Mouse (Mus musculus): ENCODE data around the gene Gipc2. TPM values are rescaled to one million over a fixed set of nuclear protein-coding genes. Genes with fewer than 3 reads are reported as not detected.

Gene Gipc2
- polyA plus RNA-seq, 1 experiment from 2014 or later: 8.6 TPM

DNA sequence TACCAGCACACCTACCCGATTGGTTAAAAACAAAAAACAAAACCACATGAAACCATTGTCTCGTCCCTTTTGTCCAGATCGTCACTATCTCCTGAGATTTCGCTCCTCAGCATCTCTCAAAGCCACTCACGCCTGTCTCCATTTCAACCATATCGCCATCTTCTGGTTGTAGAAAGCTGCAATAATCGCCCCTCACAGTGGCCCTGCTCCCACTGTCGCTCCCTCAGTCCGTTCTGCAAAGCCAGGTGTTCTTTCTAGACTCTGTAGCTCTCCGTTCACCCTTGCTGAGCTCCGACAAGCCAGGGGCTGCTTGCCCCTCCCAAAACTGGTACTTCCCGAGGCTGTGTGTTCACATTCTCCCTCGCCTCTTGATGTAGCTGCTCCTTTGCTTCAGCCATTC lies 99.3 kb downstream of the Gipc2 start:
- WGBS: 25% methylated on average over 13 of the region's 13 CpGs

GRCm38 (mm10) chr3:152065806-152066205 lies 100.2 kb downstream of the Gipc2 start:
- Histone ChIP-seq H3K36me3 (no peaks in the 10 kb centered on the region), H3K4me1 (peaks cover 4% of the 10 kb centered on the region; the same call in 1 of the 2 replicates), H3K9ac (no peak overlapping the region), H3K4me2 (replicated peaks) (no peak overlapping the region), H3K27me3 (peaks cover 4% of the 10 kb centered on the region; the same call in 1 of the 2 replicates), H3K9me3 (replicated peaks) (no peaks in the 10 kb centered on the region), H3K4me3 (replicated peaks) (no peak overlapping the region), H3K27ac (replicated peaks) (no peak overlapping the region)
- 69% methylated on average over 4 of the region's 4 CpGs for WGBS
- no peak for ATAC-seq (ENCODE audit: insufficient number of reproducible peaks, low FRiP score, low TSS enrichment, low read depth)

More for the DNA sequence above, 99.3 kb downstream of the Gipc2 start:
- Histone ChIP-seq H3K27ac (replicated peaks) (no peak overlapping the region), H3K36me3 (no peaks in the 10 kb centered on the region), H3K27me3 (peaks cover 4% of the 10 kb centered on the region; the same call in 1 of the 2 replicates), H3K4me1 (peaks cover 4% of the 10 kb centered on the region; the same call in 1 of the 2 replicates), H3K9me3 (replicated peaks) (no peaks in the 10 kb centered on the region), H3K4me2 (replicated peaks) (0 out of 2 replicates have a peak overlapping the region, but pooled peaks have one; percentile 11), H3K9ac (no peak overlapping the region), H3K4me3 (replicated peaks) (no peak overlapping the region)
- ATAC-seq (ENCODE audit: insufficient number of reproducible peaks, low FRiP score, low TSS enrichment, low read depth): no peak; the same call in 1 of the 2 replicates

DNA sequence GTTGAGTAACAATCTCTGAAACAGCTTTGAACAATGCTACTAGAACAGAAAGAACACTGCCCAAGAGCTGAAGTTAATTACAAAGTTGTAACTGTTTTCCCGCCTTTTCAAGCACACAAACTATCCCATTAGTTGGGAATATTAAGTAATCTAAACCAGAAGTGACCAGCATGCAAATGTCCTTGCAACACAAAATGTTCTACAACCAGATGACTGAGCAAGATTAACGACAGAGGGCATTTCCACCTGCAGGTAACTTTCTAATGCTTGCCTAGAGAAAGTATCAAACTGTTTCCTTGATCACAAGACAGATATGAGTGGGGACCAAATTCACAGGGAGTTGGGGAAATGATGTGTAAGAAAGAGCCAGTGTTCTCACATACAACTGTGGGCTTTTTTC lies 101.9 kb downstream of the Gipc2 start:
- Histone ChIP-seq H3K36me3 (no peaks in the 10 kb centered on the region), H3K27ac (replicated peaks) (no peak overlapping the region), H3K4me1 (peaks cover 4% of the 10 kb centered on the region; the same call in 1 of the 2 replicates), H3K9ac (no peak overlapping the region), H3K27me3 (peaks cover 4% of the 10 kb centered on the region; the same call in 1 of the 2 replicates), H3K4me2 (replicated peaks) (no peak overlapping the region), H3K4me3 (replicated peaks) (no peak overlapping the region), H3K9me3 (replicated peaks) (no peaks in the 10 kb centered on the region)
- ATAC-seq (ENCODE audit: insufficient number of reproducible peaks, low FRiP score, low TSS enrichment, low read depth): no peak
- 70% methylated on average over 2 of the region's 2 CpGs for WGBS

DNA sequence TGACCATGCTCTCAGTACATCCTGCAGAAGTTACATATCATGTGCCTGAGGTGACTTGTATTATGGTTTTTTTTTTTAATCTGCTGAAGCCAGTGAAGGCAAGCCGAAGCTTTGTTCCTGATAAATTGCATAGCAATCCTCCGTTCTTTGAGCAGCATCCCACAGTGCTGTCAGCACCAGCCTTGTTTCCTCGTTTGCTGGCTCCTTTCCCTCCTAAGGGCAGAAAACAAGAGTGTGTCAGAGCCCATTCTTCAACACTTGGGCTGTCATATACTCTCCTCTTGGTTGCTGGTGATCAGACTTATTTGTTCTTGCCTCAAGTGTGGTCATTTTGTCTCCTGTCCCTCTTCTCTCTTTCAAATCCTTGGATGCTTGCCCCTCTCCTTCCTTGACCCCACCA lies 103.2 kb downstream of the Gipc2 start:
- Histone ChIP-seq H3K4me3 (replicated peaks) (no peak overlapping the region), H3K4me1 (peaks cover 4% of the 10 kb centered on the region; the same call in 1 of the 2 replicates), H3K27me3 (peaks cover 4% of the 10 kb centered on the region; the same call in 1 of the 2 replicates), H3K9me3 (replicated peaks) (no peaks in the 10 kb centered on the region), H3K36me3 (no peaks in the 10 kb centered on the region), H3K9ac (no peak overlapping the region), H3K27ac (replicated peaks) (no peak overlapping the region), H3K4me2 (replicated peaks) (no peak overlapping the region)
- WGBS: 48% methylated on average over 3 of the region's 3 CpGs
- ATAC-seq (ENCODE audit: insufficient number of reproducible peaks, low FRiP score, low TSS enrichment, low read depth): no peak

GRCm38 (mm10) chr3:152061145-152061544 lies 104.9 kb downstream of the Gipc2 start:
- Histone ChIP-seq H3K9me3 (replicated peaks) (no peaks in the 10 kb centered on the region), H3K27ac (replicated peaks) (no peak overlapping the region), H3K4me3 (replicated peaks) (no peak overlapping the region), H3K27me3 (0 out of 2 replicates have a peak, but pooled peaks cover under 1% of the 10 kb centered on the region), H3K4me1 (no peaks in the 10 kb centered on the region), H3K36me3 (no peaks in the 10 kb centered on the region), H3K9ac (no peak overlapping the region), H3K4me2 (replicated peaks) (no peak overlapping the region)
- WGBS: 91% methylated on average over 5 of the region's 5 CpGs
- ATAC-seq (ENCODE audit: insufficient number of reproducible peaks, low FRiP score, low TSS enrichment, low read depth): no peak

DNA sequence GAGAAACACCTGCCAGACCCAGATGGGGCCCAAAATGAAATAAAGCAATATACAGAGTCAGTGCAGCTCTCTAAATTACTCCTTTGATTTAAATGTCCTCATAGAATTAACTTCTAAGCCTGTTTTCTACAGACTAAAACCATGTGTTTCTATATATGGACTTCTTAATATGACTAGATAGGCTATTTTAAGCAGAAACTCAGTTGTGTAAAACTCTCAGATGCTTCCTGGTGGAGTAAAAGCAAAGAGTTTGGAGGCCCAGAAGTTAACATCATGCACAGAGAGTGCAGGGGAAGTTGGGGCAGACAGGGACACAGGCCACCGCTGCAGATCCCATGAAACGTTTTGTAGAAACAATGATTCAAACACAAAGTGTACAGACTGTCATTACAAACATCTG lies 107.8 kb downstream of the Gipc2 start:
- Histone ChIP-seq H3K27me3 (no peaks in the 10 kb centered on the region), H3K4me1 (no peaks in the 10 kb centered on the region), H3K9ac (no peak overlapping the region), H3K4me3 (replicated peaks) (no peak overlapping the region), H3K36me3 (no peaks in the 10 kb centered on the region), H3K27ac (replicated peaks) (no peak overlapping the region), H3K4me2 (replicated peaks) (no peak overlapping the region), H3K9me3 (replicated peaks) (no peaks in the 10 kb centered on the region)
- ATAC-seq (ENCODE audit: insufficient number of reproducible peaks, low FRiP score, low TSS enrichment, low read depth): no peak
- WGBS: 55% methylated on average over 2 of the region's 2 CpGs

- H3K27ac ChIP-seq (replicated peaks): no peak overlapping the region
- 66% methylated on average over 4 of the region's 4 CpGs for WGBS
- H3K36me3 ChIP-seq: no peaks in the 10 kb centered on the region
- ATAC-seq (ENCODE audit: insufficient number of reproducible peaks, low FRiP score, low TSS enrichment, low read depth): no peak
- no peak overlapping the region for H3K9ac ChIP-seq
- no peaks in the 10 kb centered on the region for H3K27me3 ChIP-seq
- no peak overlapping the region for H3K4me2 ChIP-seq (replicated peaks)
- no peaks in the 10 kb centered on the region for H3K9me3 ChIP-seq (replicated peaks)
- H3K4me1 ChIP-seq: no peaks in the 10 kb centered on the region
- no peak overlapping the region for H3K4me3 ChIP-seq (replicated peaks)
These were observed 111.8 kb downstream of the Gipc2 start for GRCm38 (mm10) chr3:152054260-152054659.

DNA sequence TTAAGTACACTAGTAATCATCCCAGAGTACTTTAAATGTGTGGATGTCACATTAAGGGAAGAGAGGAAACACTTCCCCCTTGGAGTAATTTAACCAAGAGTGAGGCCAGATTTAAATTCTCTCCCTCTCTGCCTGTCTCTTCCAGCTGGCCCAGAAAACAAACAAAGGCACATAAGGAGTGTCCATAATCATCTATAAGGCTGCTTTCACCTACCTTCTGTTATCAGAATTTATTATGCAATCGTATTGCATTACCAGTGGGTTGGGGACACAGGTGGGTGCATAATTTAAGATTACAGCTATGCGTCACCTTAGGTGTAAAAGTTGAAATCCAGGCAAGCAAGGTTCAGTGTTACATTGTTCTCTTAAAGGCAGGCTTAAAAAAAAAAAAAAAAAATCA lies 114.1 kb downstream of the Gipc2 start:
- H3K4me3 ChIP-seq (replicated peaks): no peak overlapping the region
- H3K36me3 ChIP-seq: no peaks in the 10 kb centered on the region
- ATAC-seq (ENCODE audit: insufficient number of reproducible peaks, low FRiP score, low TSS enrichment, low read depth): no peak
- H3K27ac ChIP-seq (replicated peaks): no peak overlapping the region
- no peaks in the 10 kb centered on the region for H3K27me3 ChIP-seq
- WGBS: 94% methylated on average over 2 of the region's 2 CpGs
- H3K9ac ChIP-seq: no peak overlapping the region
- H3K9me3 ChIP-seq (replicated peaks): no peaks in the 10 kb centered on the region
- no peak overlapping the region for H3K4me2 ChIP-seq (replicated peaks)
- H3K4me1 ChIP-seq: no peaks in the 10 kb centered on the region

GRCm38 (mm10) chr3:152047914-152048313 lies 118.1 kb downstream of the Gipc2 start:
- H3K27ac ChIP-seq (replicated peaks): no peak overlapping the region
- H3K4me1 ChIP-seq: no peaks in the 10 kb centered on the region
- no peak for ATAC-seq (ENCODE audit: insufficient number of reproducible peaks, low FRiP score, low TSS enrichment, low read depth)
- H3K36me3 ChIP-seq: no peaks in the 10 kb centered on the region
- no peaks in the 10 kb centered on the region for H3K27me3 ChIP-seq
- no peak overlapping the region for H3K4me2 ChIP-seq (replicated peaks)
- no peak overlapping the region for H3K9ac ChIP-seq
- H3K4me3 ChIP-seq (replicated peaks): no peak overlapping the region
- H3K9me3 ChIP-seq (replicated peaks): no peaks in the 10 kb centered on the region

DNA sequence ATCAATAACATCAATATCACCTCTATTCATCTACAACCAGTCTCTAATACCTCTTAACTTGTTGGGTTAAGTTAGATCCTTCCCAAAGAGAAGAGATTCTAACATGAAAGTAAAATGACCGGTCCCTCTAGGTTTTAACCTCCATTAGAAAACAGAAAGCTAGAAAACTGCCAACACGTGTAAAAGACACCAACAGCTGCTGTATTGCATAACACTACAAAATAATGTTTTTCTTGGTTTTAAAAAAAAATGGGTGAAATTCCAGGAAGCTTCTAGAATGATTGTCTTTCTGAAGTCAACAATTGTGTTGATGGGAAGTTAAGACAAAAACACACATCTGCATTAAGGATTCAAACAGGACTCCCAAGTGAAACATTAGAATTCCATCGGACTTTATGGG lies 119.1 kb downstream of the Gipc2 start:
- Histone ChIP-seq H3K36me3 (no peaks in the 10 kb centered on the region), H3K27me3 (no peaks in the 10 kb centered on the region), H3K4me3 (replicated peaks) (no peak overlapping the region), H3K4me1 (no peaks in the 10 kb centered on the region), H3K9me3 (replicated peaks) (no peaks in the 10 kb centered on the region), H3K4me2 (replicated peaks) (no peak overlapping the region), H3K9ac (no peak overlapping the region), H3K27ac (replicated peaks) (no peak overlapping the region)
- no peak for ATAC-seq (ENCODE audit: insufficient number of reproducible peaks, low FRiP score, low TSS enrichment, low read depth)
- WGBS: 70% methylated on average over 3 of the region's 3 CpGs
